Mouse (Mus musculus): Measurements from ENCODE around the gene Dupd1.

DNA sequence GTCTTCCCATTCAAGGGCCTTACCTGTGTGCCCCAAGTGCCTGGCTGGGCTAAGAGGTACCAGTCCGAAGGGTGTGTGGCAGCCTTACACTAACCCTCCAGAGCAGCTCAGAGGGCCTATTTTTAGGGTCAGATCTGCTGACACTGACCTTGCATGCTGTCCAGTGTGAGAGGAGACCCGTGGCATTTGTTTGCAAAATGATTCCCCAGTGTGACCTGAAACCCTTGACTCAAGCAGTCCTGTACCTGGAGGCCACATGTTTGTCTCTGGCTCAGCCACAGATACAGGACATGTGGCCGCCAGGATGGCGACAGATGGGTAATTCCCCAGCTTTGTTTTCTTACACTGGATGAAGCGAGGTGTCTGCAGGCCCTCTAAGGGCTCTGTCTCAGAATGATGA lies at the start of gene Dupd1:
- TF ChIP-seq CTCF (IDR thresholded peaks at IDR 0.05; ENCODE audit: borderline replicate concordance, control insufficient read depth, extremely low read depth, insufficient read depth, low read length, poor library complexity) (no peak), POLR2A (IDR thresholded peaks at IDR 0.05; ENCODE audit: control insufficient read depth, extremely low read depth, insufficient read depth, low read length, poor library complexity) (no peak)

All from thymus, adult 2 months (tissue).